Mouse (Mus musculus): Measurements from ENCODE around the gene Gm13691. TPM values are rescaled to one million over a fixed set of nuclear protein-coding genes. Genes with fewer than 3 reads are reported as not detected.

Gm13691 gene
- polyA plus RNA-seq, 1 experiment from 2014 or later: not detected

Other genes with a start within 250 kb of the Gm13691 start
- gene Fam171b, start 177.9 kb upstream of the Gm13691 start, polyA plus RNA-seq (2014; fragmentation: Nextera tagmentation; extraction: Ambion mirVana): 55.9 and 66.5 TPM in 2 replicates
- not detected in 2 replicates for gene Zswim2, start 49.3 kb upstream of the Gm13691 start, polyA plus RNA-seq (2014; fragmentation: Nextera tagmentation; extraction: Ambion mirVana)
- not detected in 2 replicates for gene Gm13698, start 34.9 kb upstream of the Gm13691 start, polyA plus RNA-seq (2014; fragmentation: Nextera tagmentation; extraction: Ambion mirVana)
- not detected in 2 replicates for gene Gm13693, start 29.1 kb upstream of the Gm13691 start, polyA plus RNA-seq (2014; fragmentation: Nextera tagmentation; extraction: Ambion mirVana)
- not detected in 2 replicates for gene Gm13695, start 23.2 kb upstream of the Gm13691 start, polyA plus RNA-seq (2014; fragmentation: Nextera tagmentation; extraction: Ambion mirVana)
- gene Gm13696, start 17.4 kb upstream of the Gm13691 start, polyA plus RNA-seq (2014; fragmentation: Nextera tagmentation; extraction: Ambion mirVana): not detected in 2 replicates
- not detected in 2 replicates for gene Gm13694, start 11.6 kb upstream of the Gm13691 start, polyA plus RNA-seq (2014; fragmentation: Nextera tagmentation; extraction: Ambion mirVana)
- not detected in 2 replicates for gene Gm13697, start 5.8 kb upstream of the Gm13691 start, polyA plus RNA-seq (2014; fragmentation: Nextera tagmentation; extraction: Ambion mirVana)

Data from forebrain, embryonic 14.5 days (tissue).